Mouse (Mus musculus): ENCODE measurements around the gene Arf6. TPM values are rescaled to one million over a fixed set of nuclear protein-coding genes. Genes with fewer than 3 reads are reported as not detected.

The Arf6 gene
- total RNA-seq (2023), result 100 to 1,000 TPM; 220 to 221 TPM

GRCm38 (mm10) chr12:69371854-69372671, at the start of gene Arf6, which contains the start of gene Gm9887:
Gene Arf6 (plus strand): TSS chr12:69372150.
Gene Gm9887 (minus strand): TSS chr12:69372458.

GRCm38 (mm10) chr12:69356546-69357299, 15.2 kb upstream of the Arf6 start, which contains the start of gene Nemf:
Gene Nemf (minus strand): TSS chr12:69357165.

Other genes starting within 250 kb of the Arf6 start
- gene Rps29, start 213.0 kb upstream of the Arf6 start, total RNA-seq (2023), result 1,000 to 10,000 TPM; 2,811 to 3,619 TPM
- not detected for gene Lrr1, start 203.3 kb upstream of the Arf6 start, total RNA-seq (2023)
- 100 to 1,000 TPM; 460 to 521 TPM for gene Rpl36al, start 188.1 kb upstream of the Arf6 start, total RNA-seq (2023)
- 10 to 100 TPM; 54.5 to 55.0 TPM for gene Mgat2, start 188.0 kb upstream of the Arf6 start, total RNA-seq (2023)
- gene Gm49383, start 175.0 kb upstream of the Arf6 start, total RNA-seq (2023), result 1 to 10 TPM; 3.2 to 6.0 TPM
- under 1 TPM; 0.73 to 0.76 TPM for gene Dnaaf2, start 173.7 kb upstream of the Arf6 start, total RNA-seq (2023)
- 1 to 10 TPM; 3.6 to 3.9 TPM for gene Gm49384, start 167.9 kb upstream of the Arf6 start, total RNA-seq (2023)
- gene Pole2, start 144.0 kb upstream of the Arf6 start, total RNA-seq (2023), result 1 to 10 TPM; 2.7 to 4.6 TPM
- gene Klhdc1, start 131.0 kb upstream of the Arf6 start, total RNA-seq (2023), result 1 to 10 TPM; 2.9 to 4.9 TPM
- 10 to 100 TPM; 20.8 to 22.3 TPM for gene Klhdc2, start 75.5 kb upstream of the Arf6 start, total RNA-seq (2023)
- 10 to 100 TPM; 58.9 to 67.5 TPM for gene Nemf, start 15.0 kb upstream of the Arf6 start, total RNA-seq (2023)
- 1 to 10 TPM; 2.9 to 3.4 TPM for gene Gm9887, start 308 bp downstream of the Arf6 start, total RNA-seq (2023)
- gene Vcpkmt, start 210.9 kb downstream of the Arf6 start, total RNA-seq (2023), result 10 to 100 TPM in 1 of 2 experiments, 1 to 10 TPM in 1; 6.7 to 11.4 TPM

Measured in monocyte, adult 59 days (primary cell).